Mouse (Mus musculus): ENCODE data around the gene Gm5934.
"Not testable (repeated sequence)": the region's sequence is repeated elsewhere in the genome, so short reads cannot be mapped to it uniquely, and the experiment has no call there.

Gene Gm5934

GRCm38 (mm10) chrX:24500660-24501059, at the start of gene Gm5934:
Gm5934 (minus strand) TSS chrX:24500760.
- not testable (repeated sequence) for DNase-seq

Measured in lung, postnatal 4 days (tissue).